Mouse (Mus musculus): ENCODE measurements at regions not wholly inside any gene's neighbourhood (a gene's known extent, or its start where the extent isn't known, plus 50 kb on each side); places are given as distances from the start of the nearest gene placed in this dataset.

GRCm38 (mm10) chr10:108034068-108034467 lies 122.1 kb upstream of the Otogl start:
- no peak for DNase-seq (ENCODE audit: low read depth, low spot score)

DNA sequence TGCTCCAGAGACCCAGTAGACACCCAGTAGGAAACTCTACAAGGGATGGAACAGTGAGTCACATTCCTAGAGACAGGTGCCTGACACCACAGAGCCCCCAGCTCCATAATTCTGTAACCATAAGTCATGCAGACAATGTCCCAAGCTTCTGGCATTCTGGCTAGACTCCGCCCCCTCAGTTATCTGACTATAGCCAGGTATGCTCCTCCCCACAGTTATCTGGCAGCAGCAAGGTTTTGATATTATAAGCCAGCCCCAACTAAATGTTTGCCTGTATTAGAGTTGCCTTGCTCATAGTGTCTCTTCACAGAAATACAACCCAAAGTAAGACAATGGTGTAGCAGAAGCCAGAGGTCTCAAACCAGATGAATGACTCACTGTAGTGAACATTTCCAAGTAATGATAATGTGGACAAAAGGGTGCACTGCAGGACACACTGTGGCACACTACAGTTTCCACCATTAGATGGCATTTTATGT lies 121.4 kb upstream of the Otogl start:
- no peak for DNase-seq (ENCODE audit: low read depth, low spot score)

DNA sequence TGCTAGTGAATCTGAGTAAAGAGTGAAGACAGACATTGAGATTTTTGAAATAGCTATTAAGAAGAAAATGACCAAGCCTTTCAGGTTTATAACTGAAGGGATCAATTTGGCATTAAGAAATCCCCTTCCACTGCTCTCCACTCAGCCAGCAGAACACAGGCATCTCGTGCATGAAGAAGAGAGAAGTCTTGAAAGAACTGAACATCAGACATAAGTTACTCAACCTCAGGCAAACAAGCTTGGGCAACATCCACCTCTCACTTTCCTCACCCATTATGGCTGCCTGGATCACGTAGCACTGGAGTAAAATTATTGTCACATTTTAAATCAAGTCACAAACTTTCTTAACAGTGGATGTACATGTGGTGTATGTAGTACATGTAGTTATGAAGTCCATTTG lies 115.6 kb upstream of the Otogl start:
- DNase-seq (ENCODE audit: low read depth, low spot score) = no peak

DNA sequence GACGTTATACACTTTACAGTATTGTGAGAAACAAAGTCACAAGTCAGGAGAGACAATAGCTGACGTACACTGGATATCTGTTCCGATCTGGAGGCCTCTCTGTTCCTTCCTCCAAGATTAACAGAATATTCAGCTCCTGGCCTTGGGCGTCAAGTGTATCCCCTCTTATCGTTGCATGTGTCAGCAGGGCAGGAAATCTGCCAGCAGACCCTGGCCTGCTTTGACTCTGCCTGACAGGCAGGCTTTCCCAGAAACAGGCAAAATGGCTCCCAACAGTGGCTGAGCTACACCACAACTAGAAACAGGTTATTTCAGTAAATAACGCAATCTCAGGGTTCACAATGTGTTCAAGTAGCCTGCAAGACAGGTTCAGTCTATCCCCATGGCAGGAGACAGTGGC lies 112.3 kb upstream of the Otogl start:
- DNase-seq (ENCODE audit: low read depth, low spot score) = no peak

DNA sequence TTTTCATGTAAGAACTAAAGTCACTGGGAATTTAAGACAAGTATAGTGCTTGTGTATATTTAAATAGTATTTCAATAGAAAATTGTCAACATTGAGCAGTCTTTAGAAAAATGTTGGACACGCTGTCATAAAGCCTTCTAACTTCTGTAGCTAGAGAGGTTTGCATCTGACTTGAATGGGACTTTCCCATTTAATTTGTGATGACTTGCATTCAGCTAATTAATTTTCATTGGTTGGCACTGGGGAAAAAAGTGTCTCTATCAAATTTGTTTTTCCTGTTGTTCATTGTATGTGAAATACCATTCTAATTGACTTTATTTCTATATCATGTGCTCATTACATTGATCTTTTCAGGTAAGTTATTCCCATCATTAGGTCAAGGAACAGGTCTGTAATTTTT lies 104.6 kb upstream of the Otogl start:
- DNase-seq (ENCODE audit: low read depth, low spot score) = no peak

GRCm38 (mm10) chr10:107994836-107995585 lies 83.1 kb upstream of the Otogl start:
- no peak for DNase-seq (ENCODE audit: low read depth, low spot score)

DNA sequence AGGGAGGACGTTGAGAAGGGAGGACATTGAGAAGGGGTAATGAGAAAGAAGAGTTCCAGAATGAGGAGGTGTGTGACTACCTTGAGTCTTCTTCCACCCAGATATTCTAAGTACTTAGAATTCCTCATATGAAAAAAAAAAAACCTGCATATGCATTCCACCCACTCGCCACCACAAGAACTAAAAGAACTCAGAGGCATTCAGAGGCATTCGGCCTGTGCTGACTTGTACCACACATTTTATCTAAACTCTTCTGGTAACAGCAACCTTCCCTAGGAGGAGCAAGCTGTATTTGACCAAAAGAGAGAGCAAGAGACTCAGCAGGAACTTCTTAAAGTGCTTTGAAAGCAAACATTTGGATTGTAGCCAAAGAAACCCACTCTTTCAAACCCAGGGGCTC lies 80.7 kb upstream of the Otogl start:
- no peak for DNase-seq (ENCODE audit: low read depth, low spot score)

DNA sequence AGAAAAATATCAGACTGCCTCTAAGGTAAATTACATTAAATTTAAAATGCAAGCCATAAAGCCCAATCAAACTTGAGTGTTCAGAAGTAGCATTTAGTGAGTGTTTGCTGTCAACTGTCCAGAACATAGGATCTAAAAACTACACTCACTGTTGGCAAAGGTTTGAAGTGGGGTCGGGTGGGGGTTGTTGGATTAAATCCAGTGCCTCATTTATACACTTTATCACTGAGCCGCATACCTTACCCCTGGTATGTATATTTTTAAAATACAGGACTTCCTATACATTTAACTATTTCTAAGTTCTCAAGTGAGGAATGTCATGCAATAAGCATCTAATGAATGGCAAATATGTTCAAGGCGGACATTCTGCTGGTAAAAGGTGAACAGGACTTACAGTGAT lies 78.6 kb upstream of the Otogl start:
- no peak for DNase-seq (ENCODE audit: low read depth, low spot score)

- no peak for DNase-seq (ENCODE audit: low read depth, low spot score)
Observed at GRCm38 (mm10) chr10:107989913-107990312, 78.0 kb upstream of the Otogl start.

GRCm38 (mm10) chr10:107982632-107983031 lies 70.7 kb upstream of the Otogl start:
- no peak for DNase-seq (ENCODE audit: low read depth, low spot score)

DNA sequence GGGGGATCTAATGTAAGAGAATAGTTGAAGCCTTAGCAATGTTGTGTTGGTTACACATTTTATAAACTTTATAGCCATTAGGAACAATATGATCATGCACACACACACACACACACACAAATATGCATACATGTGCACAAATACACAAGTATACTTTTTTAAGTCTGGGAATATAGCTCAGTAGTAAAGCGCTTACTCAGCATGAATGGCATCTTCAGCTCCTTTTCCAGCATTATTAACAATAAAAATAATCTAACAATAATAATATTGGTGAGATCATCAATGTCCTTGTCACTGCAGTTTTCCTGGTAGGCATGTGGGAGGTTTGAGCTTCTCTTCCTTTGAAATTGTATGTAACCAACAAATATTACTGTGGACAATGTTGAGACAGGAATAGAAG lies 70.1 kb upstream of the Otogl start:
- DNase-seq (ENCODE audit: low read depth, low spot score) = no peak

GRCm38 (mm10) chr10:107976392-107976965 lies 64.5 kb upstream of the Otogl start:
- DNase-seq (ENCODE audit: low read depth, low spot score) = no peak

- DNase-seq (ENCODE audit: low read depth, low spot score) = no peak
Observed at GRCm38 (mm10) chr10:107971748-107972147, 59.8 kb upstream of the Otogl start.

GRCm38 (mm10) chr10:107966996-107967395 lies 55.1 kb upstream of the Otogl start:
- DNase-seq (ENCODE audit: low read depth, low spot score) = no peak

GRCm38 (mm10) chr10:107964022-107964421 lies 52.1 kb upstream of the Otogl start:
- DNase-seq (ENCODE audit: low read depth, low spot score) = no peak

DNA sequence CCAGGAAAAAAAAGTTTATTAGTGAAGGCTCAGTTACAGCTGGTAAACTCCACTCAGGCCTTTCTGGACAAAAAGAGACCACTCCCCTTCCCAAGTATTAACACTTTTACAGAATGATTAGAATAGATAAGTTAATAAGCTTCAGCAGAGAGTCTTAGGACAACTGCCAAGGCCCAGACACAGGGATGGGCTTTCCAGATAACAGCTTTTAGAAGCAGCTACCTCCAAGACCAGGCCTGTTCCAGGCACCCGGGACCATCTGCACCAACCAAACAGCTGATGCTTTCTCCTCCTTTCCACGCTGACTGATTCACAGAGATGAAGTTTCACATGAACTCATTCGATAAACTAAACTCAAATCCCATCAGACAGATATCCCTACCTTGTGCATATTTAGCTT lies 50.2 kb upstream of the Otogl start:
- no peak for DNase-seq (ENCODE audit: low read depth, low spot score)

Data from CD4-positive, CD25-positive, alpha-beta regulatory T cell, adult 2 months (primary cell).